22 mouse cellular contexts compared by ENCODE assay signal in the genomic region with DNA sequence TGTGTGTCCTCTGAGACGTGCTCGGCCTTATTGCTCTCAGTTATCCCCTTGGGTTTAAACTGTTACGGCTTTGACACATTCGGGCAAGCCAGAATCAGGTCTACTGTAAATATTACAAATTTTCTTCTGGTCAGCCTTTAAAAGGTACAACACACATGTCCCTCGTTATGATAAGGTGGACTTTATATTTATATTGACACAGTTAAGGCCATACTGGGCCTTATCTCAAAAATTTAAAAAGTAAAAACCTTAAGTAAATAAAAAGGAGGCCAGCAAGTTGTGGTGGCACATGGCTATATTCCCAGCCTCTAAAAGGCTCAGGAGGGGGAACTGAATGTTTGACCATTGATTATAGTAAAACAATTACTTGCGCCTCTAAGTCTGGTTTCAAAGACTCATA. TPM values are rescaled to one million over a fixed set of nuclear protein-coding genes. Genes with fewer than 3 reads are reported as not detected.
DNase-seq lines count a peak whose midpoint lies in the region; ATAC-seq and TF ChIP-seq lines count a peak whose summit lies in the region.
"Had no signal": no experiment of that assay in that cellular context is flagged by ENCODE, and none has a peak within 500 bp of the region (broad histone marks: within the 10 kb centered on the region; RNA-seq: fewer than 3 reads in every experiment).

No protein-coding gene starts in this region.

- 53% methylated on average over 6 of the region's 6 CpGs for WGBS in lung, embryonic 16.5 days
- WGBS in lung, adult 2 months, result 63% methylated on average over 6 of the region's 6 CpGs
- WGBS in stomach, embryonic 14.5 days, result 57% methylated on average over 6 of the region's 6 CpGs
- WGBS in stomach, embryonic 16.5 days, result 51% methylated on average over 6 of the region's 6 CpGs

- H3K9ac ChIP-seq in lung, embryonic 16.5 days (ENCODE audit: low read length), result no peak overlapping the region
- no peak overlapping the region for H3K9ac ChIP-seq in stomach, embryonic 14.5 days (replicated peaks; ENCODE audit: low read depth, low read length)
- H3K9ac ChIP-seq in stomach, embryonic 16.5 days (ENCODE audit: low read length), result no peak overlapping the region
- H3K9ac ChIP-seq: embryonic facial prominence, embryonic 12.5 days; embryonic facial prominence, embryonic 15.5 days; forebrain, postnatal 0 days; hindbrain, embryonic 12.5 days had no signal

- no peak for DNase-seq in lung, adult 2 months
- no peak for DNase-seq in layer of hippocampus, adult 9-10 months (ENCODE audit: low spot score)
- DNase-seq in kidney, postnatal 10 days, result no peak
- DNase-seq: adrenal gland, adult 2 months; adrenal gland, postnatal 14 days; cerebellum, adult 11 months; cerebellum, adult 2 months; cerebellum, adult 9-11 months; cerebellum, postnatal 25 days; forebrain, postnatal 0 days; gastrocnemius, adult 2 months; gastrocnemius, postnatal 14 days; heart, adult 11 months had no signal

- ATAC-seq in lung, embryonic 16.5 days (ENCODE audit: low read depth), result peak; percentile 52
- peak; percentile 79 for ATAC-seq in stomach, embryonic 14.5 days (ENCODE audit: insufficient number of reproducible peaks, insufficient read depth, low FRiP score, low read depth)
- ATAC-seq in stomach, embryonic 16.5 days (ENCODE audit: insufficient read depth, low FRiP score), result peak; percentile 72
- ATAC-seq: CD4-positive, CD25-positive, alpha-beta regulatory T cell, adult 4 months; forebrain, embryonic 14.5 days; forebrain, postnatal 0 days had no signal

- no peak overlapping the region for H3K4me3 ChIP-seq in lung, embryonic 16.5 days (ENCODE audit: low read length)
- no peak overlapping the region for H3K4me3 ChIP-seq in lung, adult 2 months (replicated peaks; ENCODE audit: extremely low read depth, low read depth, low read length)
- H3K4me3 ChIP-seq in stomach, embryonic 14.5 days (ENCODE audit: low read depth, low read length), result no peak overlapping the region
- no peak overlapping the region for H3K4me3 ChIP-seq in stomach, embryonic 16.5 days (replicated peaks; ENCODE audit: low read length)
- H3K4me3 ChIP-seq: embryonic facial prominence, embryonic 12.5 days; embryonic facial prominence, embryonic 15.5 days; gastrocnemius, adult 2 months; hindbrain, embryonic 12.5 days had no signal

- peaks cover 28% of the 10 kb centered on the region for H3K36me3 ChIP-seq in lung, embryonic 16.5 days (ENCODE audit: control insufficient read depth, insufficient read depth, low read length)
- no peaks in the 10 kb centered on the region for H3K36me3 ChIP-seq in stomach, embryonic 14.5 days (ENCODE audit: control insufficient read depth, insufficient read depth, low read length)
- H3K36me3 ChIP-seq in stomach, embryonic 16.5 days (ENCODE audit: control insufficient read depth, insufficient read depth, low read length), result no peaks in the 10 kb centered on the region
- H3K36me3 ChIP-seq: embryonic facial prominence, embryonic 12.5 days; embryonic facial prominence, embryonic 15.5 days; hindbrain, embryonic 12.5 days had no signal

- H3K27me3 ChIP-seq in lung, embryonic 16.5 days (ENCODE audit: control insufficient read depth, insufficient read depth, low read depth, low read length), result no peaks in the 10 kb centered on the region
- no peaks in the 10 kb centered on the region for H3K27me3 ChIP-seq in stomach, embryonic 14.5 days (ENCODE audit: control insufficient read depth, insufficient read depth, low read length)
- H3K27me3 ChIP-seq in stomach, embryonic 16.5 days (ENCODE audit: control insufficient read depth, insufficient read depth, low read length), result no peaks in the 10 kb centered on the region
- H3K27me3 ChIP-seq: embryonic facial prominence, embryonic 12.5 days; embryonic facial prominence, embryonic 15.5 days; hindbrain, embryonic 12.5 days had no signal

- TF ChIP-seq CTCF in lung, adult 2 months (IDR thresholded peaks at IDR 0.05; ENCODE audit: insufficient read depth, low read length), result no peak

- 0 out of 2 replicates have a peak, but pooled peaks cover under 1% of the 10 kb centered on the region for H3K9me3 ChIP-seq in lung, embryonic 16.5 days (ENCODE audit: control insufficient read depth, low read length)
- no peaks in the 10 kb centered on the region for H3K9me3 ChIP-seq in stomach, embryonic 14.5 days (ENCODE audit: control insufficient read depth, low read depth, low read length)
- no peaks in the 10 kb centered on the region for H3K9me3 ChIP-seq in stomach, embryonic 16.5 days (replicated peaks; ENCODE audit: control insufficient read depth, low read length)
- H3K9me3 ChIP-seq: embryonic facial prominence, embryonic 12.5 days; embryonic facial prominence, embryonic 15.5 days; hindbrain, embryonic 12.5 days had no signal

- peaks cover 8% of the 10 kb centered on the region; the same call in 1 of the 2 replicates for H3K4me1 ChIP-seq in lung, embryonic 16.5 days (replicated peaks; ENCODE audit: control insufficient read depth, insufficient read depth, low read length)
- H3K4me1 ChIP-seq in lung, adult 2 months (ENCODE audit: control insufficient read depth, insufficient read depth, low read length), result peaks cover 7% of the 10 kb centered on the region
- no peaks in the 10 kb centered on the region for H3K4me1 ChIP-seq in stomach, embryonic 14.5 days (ENCODE audit: control insufficient read depth, insufficient read depth, low read length)
- H3K4me1 ChIP-seq in stomach, embryonic 16.5 days (ENCODE audit: control insufficient read depth, insufficient read depth, low read length), result no peaks in the 10 kb centered on the region
- H3K4me1 ChIP-seq: embryonic facial prominence, embryonic 12.5 days; hindbrain, embryonic 12.5 days had no signal

- peak overlapping the region; percentile 51 for H3K27ac ChIP-seq in lung, embryonic 16.5 days (ENCODE audit: low read length)
- no peak overlapping the region for H3K27ac ChIP-seq in stomach, embryonic 14.5 days (ENCODE audit: low read length)
- no peak overlapping the region for H3K27ac ChIP-seq in stomach, embryonic 16.5 days (ENCODE audit: low read length)
- H3K27ac ChIP-seq: embryonic facial prominence, embryonic 12.5 days; embryonic facial prominence, embryonic 15.5 days; gastrocnemius, adult 2 months; hindbrain, embryonic 12.5 days had no signal

- no peak overlapping the region for H3K4me2 ChIP-seq in lung, embryonic 16.5 days (ENCODE audit: low read depth, low read length)
- H3K4me2 ChIP-seq in stomach, embryonic 14.5 days (replicated peaks; ENCODE audit: low read depth, low read length), result no peak overlapping the region
- H3K4me2 ChIP-seq in stomach, embryonic 16.5 days (ENCODE audit: low read depth, low read length), result no peak overlapping the region
- H3K4me2 ChIP-seq: embryonic facial prominence, embryonic 12.5 days; embryonic facial prominence, embryonic 15.5 days; heart, embryonic 11.5 days; hindbrain, embryonic 12.5 days had no signal

- no peak for TF ChIP-seq POLR2A in lung, adult 2 months (IDR thresholded peaks at IDR 0.05; ENCODE audit: borderline replicate concordance, extremely low read depth, low read depth, low read length)

RNA-seq across cellular contexts. Expression of a gene that starts 37.5 kb away (rescaled TPM):
- 128 and 151 TPM in 2 replicates for polyA plus RNA-seq in lung, embryonic 16.5 days (2015; fragmentation: Nextera tagmentation; extraction: Ambion mirVana)
- 326 and 360 TPM in 2 replicates for polyA plus RNA-seq in lung, adult 2 months (2012; rRNA removed)
- polyA plus RNA-seq in stomach, embryonic 14.5 days (2014; fragmentation: Nextera tagmentation; extraction: Ambion mirVana), result 2.7 and 3.3 TPM in 2 replicates
- polyA plus RNA-seq in stomach, embryonic 16.5 days (2015; fragmentation: Nextera tagmentation; extraction: Ambion mirVana), result 5.9 and 6.6 TPM in 2 replicates

RNA-seq across cellular contexts. Expression of a gene that starts 37.6 kb away (rescaled TPM):
- polyA plus RNA-seq in lung, embryonic 16.5 days (2015; fragmentation: Nextera tagmentation; extraction: Ambion mirVana), result 16.8 and 18.1 TPM in 2 replicates
- polyA plus RNA-seq in lung, adult 2 months (2012; rRNA removed), result 12.4 and 16.6 TPM in 2 replicates
- polyA plus RNA-seq in stomach, embryonic 14.5 days (2014; fragmentation: Nextera tagmentation; extraction: Ambion mirVana), result 10.7 and 11.1 TPM in 2 replicates
- 9.0 and 11.2 TPM in 2 replicates for polyA plus RNA-seq in stomach, embryonic 16.5 days (2015; fragmentation: Nextera tagmentation; extraction: Ambion mirVana)

Comparison
In these comparisons a context has a peak if more than half of its experiments do, and no peak if none do; other contexts are left out.
1. RNA of a gene that starts 37.5 kb away (polyA plus RNA-seq): 326 to 360 TPM in lung, adult 2 months and 128 to 151 TPM in lung, embryonic 16.5 days; 5.9 to 6.6 TPM in stomach, embryonic 16.5 days and 2.7 to 3.3 TPM in stomach, embryonic 14.5 days; every median in the first group is over 10 times any median in the second.
2. Peak in every context shown above with its lines, with median percentiles within 50 percentile points of each other: ATAC-seq.